Mouse (Mus musculus) kidney, postnatal 4 days (tissue): ENCODE data around the gene Pdgfc.
A peak's percentile ranks its signal among the peaks of the same experiment; 100 is the strongest.

Experiments used
- DNase-seq, 2 experiments: peaks; one replicate each; pipeline ENCODE4 v3.0.0; 2021; ENCODE audit warnings: mixed read lengths in 2 of 2

The Pdgfc gene

GRCm38 (mm10) chr3:81036151-81036553, at the start of gene Pdgfc:
Gene Pdgfc (plus strand): TSS chr3:81036416.
- no peak for DNase-seq

- no peak for DNase-seq
Observed at GRCm38 (mm10) chr3:81009245-81009644, 27.0 kb upstream of the Pdgfc start.

GRCm38 (mm10) chr3:81009899-81010298, 26.3 kb upstream of the Pdgfc start:
- no peak for DNase-seq

GRCm38 (mm10) chr3:81017385-81018051, 18.7 kb upstream of the Pdgfc start:
- peak; percentile 72 to 79 for DNase-seq

- no peak for DNase-seq
Observed at GRCm38 (mm10) chr3:81020064-81020463, 16.2 kb upstream of the Pdgfc start.

GRCm38 (mm10) chr3:81021783-81022182, 14.4 kb upstream of the Pdgfc start:
- no peak for DNase-seq

- no peak for DNase-seq
Observed at GRCm38 (mm10) chr3:81022266-81022665, 13.9 kb upstream of the Pdgfc start.

- no peak for DNase-seq
Observed at GRCm38 (mm10) chr3:81022845-81023244, 13.4 kb upstream of the Pdgfc start.

- DNase-seq = no peak
Observed at GRCm38 (mm10) chr3:81023568-81023967, 12.6 kb upstream of the Pdgfc start.

- DNase-seq = no peak
Observed at GRCm38 (mm10) chr3:81025568-81026213, 10.5 kb upstream of the Pdgfc start.

GRCm38 (mm10) chr3:81028361-81028760, 7.9 kb upstream of the Pdgfc start:
- DNase-seq = no peak

GRCm38 (mm10) chr3:81029321-81029720, 6.9 kb upstream of the Pdgfc start:
- DNase-seq = no peak

GRCm38 (mm10) chr3:81029909-81030308, 6.3 kb upstream of the Pdgfc start:
- no peak for DNase-seq

GRCm38 (mm10) chr3:81030311-81030710, 5.9 kb upstream of the Pdgfc start:
- DNase-seq = no peak

GRCm38 (mm10) chr3:81032014-81032413, 4.2 kb upstream of the Pdgfc start:
- DNase-seq = no peak

- DNase-seq = no peak
Observed at GRCm38 (mm10) chr3:81034336-81035102, 1.7 kb upstream of the Pdgfc start.

GRCm38 (mm10) chr3:81036554-81037311, 517 bp downstream of the Pdgfc start:
- peak; percentile 75 to 85 for DNase-seq

- peak; percentile 65 to 77 for DNase-seq
Observed at GRCm38 (mm10) chr3:81037312-81037859, 1.2 kb downstream of the Pdgfc start.

GRCm38 (mm10) chr3:81039131-81039653, 3.0 kb downstream of the Pdgfc start:
- DNase-seq = peak; percentile 10 to 42

- DNase-seq = peak; percentile 14 to 30
Observed at GRCm38 (mm10) chr3:81044653-81045343, 8.6 kb downstream of the Pdgfc start.

GRCm38 (mm10) chr3:81045344-81046050, 9.3 kb downstream of the Pdgfc start:
- no peak for DNase-seq
